Comparison of ENCODE assay signal across 8 mouse cellular contexts in genomic region chr8:86585532-86585931, GRCm38 (mm10). TPM values are rescaled to one million over a fixed set of nuclear protein-coding genes. Genes with fewer than 3 reads are reported as not detected.
DNase-seq lines count a peak whose midpoint lies in the region; ATAC-seq and TF ChIP-seq lines count a peak whose summit lies in the region.

No protein-coding gene starts in this region.

- H3K4me2 ChIP-seq in hindbrain, embryonic 12.5 days (replicated peaks): peak overlapping the region; percentile 69
- peak overlapping the region; percentile 71 for H3K4me2 ChIP-seq in lung, postnatal 0 days (replicated peaks; ENCODE audit: low read depth, low read length)

- H3K9ac ChIP-seq in hindbrain, embryonic 12.5 days: peak overlapping the region; percentile 54; the same call in 1 of the 2 replicates
- no peak overlapping the region for H3K9ac ChIP-seq in lung, postnatal 0 days (replicated peaks; ENCODE audit: low read depth)

- H3K27me3 ChIP-seq in hindbrain, embryonic 12.5 days: no peaks in the 10 kb centered on the region
- H3K27me3 ChIP-seq in lung, postnatal 0 days (replicated peaks; ENCODE audit: insufficient read depth, low read length): no peaks in the 10 kb centered on the region

- no peak for TF ChIP-seq EP300 in lung, postnatal 0 days (IDR thresholded peaks at IDR 0.05)

- H3K27ac ChIP-seq in hindbrain, embryonic 12.5 days: no peak overlapping the region
- no peak overlapping the region for H3K27ac ChIP-seq in lung, postnatal 0 days (ENCODE audit: low read length)

- peak; percentile 89 for DNase-seq in NIH3T3 (ENCODE audit: low read depth)
- DNase-seq in cerebellum, adult 9-11 months: peak; percentile 90
- peak; percentile 48 to 74 for DNase-seq in frontal cortex, postnatal 10 days (ENCODE audit: low spot score in 2 of 2)
- DNase-seq in layer of hippocampus, postnatal 10 days (ENCODE audit: low spot score in 2 of 2): peak; percentile 79 to 85
- DNase-seq in lung, postnatal 0 days (ENCODE audit: low spot score): peak; percentile 85
- DNase-seq in ovary, postnatal 14 days (ENCODE audit: low spot score): peak; percentile 54
- DNase-seq in thymus, postnatal 10 days (ENCODE audit: low spot score in 2 of 2): peak; percentile 60 to 75

- peak; percentile 91 for TF ChIP-seq CTCF in lung, postnatal 0 days (IDR thresholded peaks at IDR 0.05)

- WGBS in hindbrain, embryonic 12.5 days: 2% methylated on average over 16 of the region's 16 CpGs
- under 1% methylated on average over 16 of the region's 16 CpGs for WGBS in lung, postnatal 0 days

- H3K4me1 ChIP-seq in hindbrain, embryonic 12.5 days: no peaks in the 10 kb centered on the region
- H3K4me1 ChIP-seq in lung, postnatal 0 days (ENCODE audit: insufficient read depth, low read depth, low read length): no peaks in the 10 kb centered on the region

- no peaks in the 10 kb centered on the region for H3K9me3 ChIP-seq in hindbrain, embryonic 12.5 days (replicated peaks)
- H3K9me3 ChIP-seq in lung, postnatal 0 days (ENCODE audit: low read length): no peaks in the 10 kb centered on the region

- peak; percentile 75 for ATAC-seq in hindbrain, embryonic 12.5 days (ENCODE audit: low FRiP score)
- peak; percentile 85 for ATAC-seq in lung, postnatal 0 days

- no peaks in the 10 kb centered on the region for H3K36me3 ChIP-seq in hindbrain, embryonic 12.5 days
- H3K36me3 ChIP-seq in lung, postnatal 0 days (ENCODE audit: insufficient read depth, low read length): no peaks in the 10 kb centered on the region

- peak overlapping the region; percentile 35 for H3K4me3 ChIP-seq in hindbrain, embryonic 12.5 days
- peak overlapping the region; percentile 32 for H3K4me3 ChIP-seq in lung, postnatal 0 days (ENCODE audit: low read depth, low read length)

RNA-seq across cellular contexts. Expression of gene Abcc12, which starts 5.0 kb away (rescaled TPM):
- 0.05 TPM in 1 of 2 replicates, not detected in the other for polyA plus RNA-seq in hindbrain, embryonic 12.5 days (2016; fragmentation: Nextera tagmentation; extraction: Ambion mirVana)
- total RNA-seq in layer of hippocampus, postnatal 10 days (2021): under 1 TPM; 0.67 to 0.80 TPM
- polyA plus RNA-seq in lung, postnatal 0 days (2015; fragmentation: Nextera tagmentation; extraction: Ambion mirVana): 0.30 and 0.39 TPM in 2 replicates

RNA-seq across cellular contexts. Expression of gene Lonp2, which starts 38.3 kb away (rescaled TPM):
- 84.1 and 95.2 TPM in 2 replicates for polyA plus RNA-seq in hindbrain, embryonic 12.5 days (2016; fragmentation: Nextera tagmentation; extraction: Ambion mirVana)
- 10 to 100 TPM; 61.6 to 61.8 TPM for total RNA-seq in layer of hippocampus, postnatal 10 days (2021)
- polyA plus RNA-seq in lung, postnatal 0 days (2015; fragmentation: Nextera tagmentation; extraction: Ambion mirVana): 37.9 and 48.9 TPM in 2 replicates
